Mouse (Mus musculus) C2C12 (cell line): ENCODE measurements around the gene Apobec1.

ENCODE experiments used
- CEBPB ChIP-seq: IDR thresholded peaks from one replicate; pipeline ENCODE4 v1.6.1; 2011; ENCODE audit warnings: low read depth, mild to moderate bottlenecking, control low read depth, moderate library complexity
- CTCF ChIP-seq: IDR thresholded peaks from one replicate; pipeline ENCODE4 v1.5.1; 2011; ENCODE audit not compliant: control insufficient read depth, insufficient read depth, insufficient read length
- FOSL1 ChIP-seq: IDR thresholded peaks from one replicate; pipeline ENCODE4 v1.8.0; 2011; ENCODE audit warnings: mild to moderate bottlenecking, low read length; ENCODE audit not compliant: poor library complexity, insufficient read depth, severe bottlenecking
- MAX ChIP-seq: IDR thresholded peaks from one replicate; pipeline ENCODE4 v1.6.1; 2011; ENCODE audit warnings: mild to moderate bottlenecking, control low read depth
- MYOD1 ChIP-seq: IDR thresholded peaks from one replicate; pipeline ENCODE4 v1.6.1; 2011; ENCODE audit warnings: low read depth; ENCODE audit not compliant: control insufficient read depth, insufficient read length
- MYOG ChIP-seq: IDR thresholded peaks from one replicate; pipeline ENCODE4 v1.6.1; 2011; ENCODE audit not compliant: control insufficient read depth, insufficient read length; ENCODE audit errors: extremely low read depth
- USF1 ChIP-seq: IDR thresholded peaks from one replicate; pipeline ENCODE4 v1.6.1; 2011; ENCODE audit warnings: low read depth, mild to moderate bottlenecking, control low read depth, moderate library complexity

DNA sequence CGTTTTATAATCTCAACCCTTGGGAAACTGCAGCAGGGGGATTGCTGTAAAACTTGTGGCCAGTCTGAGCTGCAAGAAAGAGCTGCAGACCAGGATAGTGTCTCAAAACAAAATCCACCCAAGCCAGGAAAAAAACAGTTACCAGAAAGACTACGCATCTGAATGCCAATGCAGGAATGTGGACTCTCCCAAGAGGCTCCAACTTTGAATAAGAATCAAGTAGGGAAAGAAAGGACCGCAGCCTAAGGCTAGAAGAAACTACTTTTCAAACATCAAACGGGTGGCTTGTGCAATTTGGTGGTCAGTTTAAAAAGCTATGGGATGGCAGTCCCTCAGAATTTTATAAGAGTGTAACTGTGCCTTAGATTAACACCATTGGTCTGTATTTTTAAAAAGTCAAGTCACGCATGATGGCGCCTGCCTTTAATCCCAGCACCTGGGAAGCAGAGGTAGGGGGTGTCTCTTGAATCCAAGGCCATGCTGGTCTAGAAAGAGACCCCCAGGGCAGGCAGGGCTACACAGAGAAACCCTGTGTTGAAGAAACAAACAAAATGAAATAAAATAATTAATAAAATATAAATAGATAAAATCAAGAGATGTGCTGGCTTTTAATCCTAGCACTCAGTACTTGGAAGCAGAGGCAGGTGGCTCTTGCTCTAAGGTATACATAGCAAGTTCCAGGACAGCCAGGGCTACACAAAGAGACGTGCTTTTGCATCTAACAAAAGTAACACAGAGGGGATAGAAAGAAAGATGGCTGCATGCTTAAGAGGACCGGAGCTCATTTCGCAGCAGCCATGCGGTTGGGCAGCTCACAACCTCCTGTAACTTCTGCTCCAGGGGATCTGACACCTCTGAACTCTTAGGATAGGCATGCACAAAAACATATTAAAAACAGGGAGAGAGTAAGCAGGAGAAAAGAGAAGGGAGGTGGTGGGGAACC is 6.5 kb upstream of the Apobec1 start:
- TF ChIP-seq CTCF: no peak
- no peak for TF ChIP-seq MAX
- TF ChIP-seq MYOD1: no peak
- no peak for TF ChIP-seq CEBPB
- TF ChIP-seq MYOG: no peak
- no peak for TF ChIP-seq FOSL1
- TF ChIP-seq USF1: no peak
